Mouse (Mus musculus): Measurements from ENCODE around the gene Stard13. TPM values are rescaled to one million over a fixed set of nuclear protein-coding genes. Genes with fewer than 3 reads are reported as not detected.
A peak's percentile ranks its signal among the peaks of the same experiment; 100 is the strongest.

Stard13 gene
- total and polyA plus RNA-seq, 2 experiments from 2014 or later: 2.6 to 19.2 TPM

DNA sequence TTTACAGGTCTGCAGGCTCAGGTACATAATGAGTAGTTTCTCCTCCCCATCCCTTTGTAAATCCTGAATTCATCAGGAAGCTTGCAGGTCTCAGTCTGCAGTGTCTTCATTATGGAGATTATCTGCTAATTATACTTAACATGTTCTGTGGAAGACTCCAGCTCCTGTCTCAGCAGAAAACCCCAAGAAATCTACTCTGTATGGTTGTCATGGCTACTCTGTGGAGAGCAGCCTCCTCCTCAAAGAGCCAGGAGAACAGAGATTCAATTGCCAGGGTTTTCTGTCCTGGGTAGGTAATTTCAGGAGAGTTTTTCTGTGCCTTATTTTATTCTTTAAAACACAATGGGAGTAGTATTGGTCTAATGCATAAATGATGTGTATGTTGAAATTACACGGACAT is 210.7 kb downstream of the Stard13 start:
- Histone ChIP-seq H3K4me2 (ENCODE audit: low read depth) (peak overlapping the region; percentile 27), H3K4me1 (ENCODE audit: insufficient read depth) (peaks cover 19% of the 10 kb centered on the region), H3K9me3 (ENCODE audit: low read length) (no peaks in the 10 kb centered on the region), H3K27me3 (ENCODE audit: insufficient read depth, low read length) (no peaks in the 10 kb centered on the region), H3K9ac (0 out of 2 replicates have a peak overlapping the region, but pooled peaks have one; percentile 25), H3K27ac (ENCODE audit: low read depth, low read length) (peak overlapping the region; percentile 57), H3K4me3 (ENCODE audit: low read depth, low read length) (no peak overlapping the region), H3K36me3 (ENCODE audit: insufficient read depth) (no peaks in the 10 kb centered on the region)
- no peak for TF ChIP-seq CTCF (IDR thresholded peaks at IDR 0.05; ENCODE audit: low read depth)
- WGBS: 5% methylated on average over 1 of the region's 1 CpGs
- ATAC-seq (peak; percentile 90), DNase-seq (peak; percentile 60)

GRCm38 (mm10) chr5:151022026-151022425 is 211.6 kb downstream of the Stard13 start:
- Histone ChIP-seq H3K27me3 (ENCODE audit: insufficient read depth, low read length) (no peaks in the 10 kb centered on the region), H3K4me1 (ENCODE audit: insufficient read depth) (peaks cover 19% of the 10 kb centered on the region), H3K36me3 (ENCODE audit: insufficient read depth) (no peaks in the 10 kb centered on the region), H3K27ac (ENCODE audit: low read depth, low read length) (no peak overlapping the region), H3K4me2 (ENCODE audit: low read depth) (no peak overlapping the region), H3K9me3 (ENCODE audit: low read length) (no peaks in the 10 kb centered on the region), H3K9ac (no peak overlapping the region), H3K4me3 (ENCODE audit: low read depth, low read length) (no peak overlapping the region)
- 86% methylated on average over 7 of the region's 7 CpGs for WGBS
- ATAC-seq (no peak), DNase-seq (no peak)
- TF ChIP-seq CTCF (IDR thresholded peaks at IDR 0.05; ENCODE audit: low read depth): no peak

- Histone ChIP-seq H3K4me1 (ENCODE audit: insufficient read depth) (peaks cover 19% of the 10 kb centered on the region), H3K4me3 (ENCODE audit: low read depth, low read length) (no peak overlapping the region), H3K9ac (no peak overlapping the region), H3K4me2 (ENCODE audit: low read depth) (no peak overlapping the region), H3K27ac (ENCODE audit: low read depth, low read length) (no peak overlapping the region), H3K27me3 (ENCODE audit: insufficient read depth, low read length) (no peaks in the 10 kb centered on the region), H3K36me3 (ENCODE audit: insufficient read depth) (no peaks in the 10 kb centered on the region), H3K9me3 (ENCODE audit: low read length) (no peaks in the 10 kb centered on the region)
- DNase-seq: no peak
- no peak for ATAC-seq
- TF ChIP-seq CTCF (IDR thresholded peaks at IDR 0.05; ENCODE audit: low read depth): no peak
- WGBS: 78% methylated on average over 14 of the region's 14 CpGs
Measured at GRCm38 (mm10) chr5:151020831-151021230, 212.8 kb downstream of the Stard13 start.

DNA sequence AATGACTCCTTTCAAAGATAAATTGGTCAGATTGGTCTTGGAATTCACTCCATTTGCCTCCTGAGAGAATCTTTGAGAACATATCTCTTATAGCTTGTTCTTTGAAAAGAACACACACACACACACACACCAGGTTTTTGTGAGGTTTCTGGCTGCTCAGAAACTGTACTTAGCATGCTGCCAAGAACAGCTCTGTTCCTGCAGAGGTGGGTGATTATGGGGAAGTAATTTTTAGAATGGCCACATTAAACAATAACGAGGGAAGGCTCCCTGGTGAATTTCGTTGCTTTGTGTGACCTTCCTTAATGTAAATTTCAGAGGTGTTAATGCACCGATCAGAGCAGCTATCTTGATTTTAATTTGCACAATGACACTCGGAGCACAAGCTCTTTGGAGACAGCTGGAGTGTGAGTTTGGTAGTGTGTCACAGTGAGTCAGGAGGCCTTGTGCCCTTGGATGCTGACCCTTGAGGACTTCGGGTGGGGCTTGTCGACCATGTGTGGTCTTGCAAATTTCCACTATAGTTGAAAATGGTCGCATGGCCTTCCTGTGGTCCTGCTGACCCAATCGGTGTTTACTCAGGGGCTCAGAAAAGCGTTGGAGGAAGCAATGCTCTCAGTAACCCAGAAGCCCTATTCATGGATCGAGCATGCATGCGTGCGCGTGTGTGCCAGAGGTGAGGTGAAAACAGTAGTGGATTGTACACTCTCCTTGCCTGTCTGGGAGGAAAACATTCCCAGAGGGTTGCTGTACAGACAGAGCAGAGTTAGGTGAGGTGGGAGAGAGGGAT is 213.4 kb downstream of the Stard13 start:
- Histone ChIP-seq H3K4me1 (ENCODE audit: insufficient read depth) (peaks cover 19% of the 10 kb centered on the region), H3K36me3 (ENCODE audit: insufficient read depth) (no peaks in the 10 kb centered on the region), H3K4me3 (ENCODE audit: low read depth, low read length) (no peak overlapping the region), H3K4me2 (ENCODE audit: low read depth) (no peak overlapping the region), H3K9me3 (ENCODE audit: low read length) (no peaks in the 10 kb centered on the region), H3K27me3 (ENCODE audit: insufficient read depth, low read length) (no peaks in the 10 kb centered on the region), H3K27ac (ENCODE audit: low read depth, low read length) (no peak overlapping the region), H3K9ac (no peak overlapping the region)
- no peak for TF ChIP-seq CTCF (IDR thresholded peaks at IDR 0.05; ENCODE audit: low read depth)
- ATAC-seq (no peak), DNase-seq (no peak)
- WGBS: 58% methylated on average over 13 of the region's 13 CpGs

DNA sequence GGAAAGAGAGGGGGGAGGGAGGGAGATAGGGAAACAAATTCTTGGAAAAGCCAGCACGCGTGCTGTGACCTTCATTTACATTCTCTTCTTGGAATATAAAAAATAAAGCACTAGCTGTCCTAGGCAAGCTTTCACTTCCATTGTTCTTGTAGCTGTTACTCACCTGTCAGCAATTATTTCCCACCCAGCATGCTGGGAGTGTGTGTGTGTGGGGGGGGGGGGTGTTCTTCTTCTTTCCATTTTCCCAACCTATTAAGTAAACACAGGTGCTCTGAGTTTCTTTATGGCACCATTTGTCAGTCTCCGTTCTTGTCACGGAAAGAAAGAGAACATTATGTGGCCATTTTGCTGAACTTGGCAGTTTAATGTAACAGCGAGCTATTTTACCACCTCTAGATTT is 214.7 kb downstream of the Stard13 start:
- Histone ChIP-seq H3K4me1 (ENCODE audit: insufficient read depth) (peaks cover 19% of the 10 kb centered on the region), H3K9me3 (ENCODE audit: low read length) (no peaks in the 10 kb centered on the region), H3K9ac (no peak overlapping the region), H3K4me3 (ENCODE audit: low read depth, low read length) (no peak overlapping the region), H3K4me2 (ENCODE audit: low read depth) (no peak overlapping the region), H3K36me3 (ENCODE audit: insufficient read depth) (no peaks in the 10 kb centered on the region), H3K27me3 (ENCODE audit: insufficient read depth, low read length) (no peaks in the 10 kb centered on the region), H3K27ac (ENCODE audit: low read depth, low read length) (no peak overlapping the region)
- no peak for ATAC-seq
- whole genome bisulfite sequencing: 56% methylated on average over 5 of the region's 5 CpGs
- no peak for DNase-seq
- TF ChIP-seq CTCF (IDR thresholded peaks at IDR 0.05; ENCODE audit: low read depth): no peak

DNA sequence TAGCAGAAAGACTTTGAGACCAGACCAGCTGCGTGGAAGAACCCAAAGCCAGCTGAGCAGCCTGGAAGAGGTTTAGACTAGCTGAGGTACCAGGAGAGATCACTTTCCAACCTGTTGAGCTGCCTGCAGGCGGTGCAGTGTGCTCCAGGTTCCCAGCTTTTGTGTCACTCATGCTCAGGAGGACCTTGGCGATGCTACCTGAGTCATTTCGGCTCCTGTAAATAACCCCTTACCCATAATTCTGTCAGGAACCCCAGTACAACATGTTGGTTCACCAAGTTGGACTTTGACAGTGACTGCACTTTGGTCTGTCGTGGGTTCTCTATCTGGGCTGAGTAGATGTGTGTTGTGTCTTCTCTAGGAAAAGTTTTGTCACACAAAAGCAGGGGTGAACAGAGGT is 215.2 kb downstream of the Stard13 start:
- WGBS: 76% methylated on average over 5 of the region's 5 CpGs
- H3K9ac ChIP-seq: no peak overlapping the region
- no peak overlapping the region for H3K27ac ChIP-seq (ENCODE audit: low read depth, low read length)
- no peaks in the 10 kb centered on the region for H3K9me3 ChIP-seq (ENCODE audit: low read length)
- ATAC-seq: no peak
- H3K27me3 ChIP-seq (ENCODE audit: insufficient read depth, low read length): no peaks in the 10 kb centered on the region
- H3K4me1 ChIP-seq (ENCODE audit: insufficient read depth): peaks cover 19% of the 10 kb centered on the region
- no peak overlapping the region for H3K4me2 ChIP-seq (ENCODE audit: low read depth)
- H3K36me3 ChIP-seq (ENCODE audit: insufficient read depth): no peaks in the 10 kb centered on the region
- no peak for TF ChIP-seq CTCF (IDR thresholded peaks at IDR 0.05; ENCODE audit: low read depth)
- H3K4me3 ChIP-seq (ENCODE audit: low read depth, low read length): no peak overlapping the region
- no peak for DNase-seq

DNA sequence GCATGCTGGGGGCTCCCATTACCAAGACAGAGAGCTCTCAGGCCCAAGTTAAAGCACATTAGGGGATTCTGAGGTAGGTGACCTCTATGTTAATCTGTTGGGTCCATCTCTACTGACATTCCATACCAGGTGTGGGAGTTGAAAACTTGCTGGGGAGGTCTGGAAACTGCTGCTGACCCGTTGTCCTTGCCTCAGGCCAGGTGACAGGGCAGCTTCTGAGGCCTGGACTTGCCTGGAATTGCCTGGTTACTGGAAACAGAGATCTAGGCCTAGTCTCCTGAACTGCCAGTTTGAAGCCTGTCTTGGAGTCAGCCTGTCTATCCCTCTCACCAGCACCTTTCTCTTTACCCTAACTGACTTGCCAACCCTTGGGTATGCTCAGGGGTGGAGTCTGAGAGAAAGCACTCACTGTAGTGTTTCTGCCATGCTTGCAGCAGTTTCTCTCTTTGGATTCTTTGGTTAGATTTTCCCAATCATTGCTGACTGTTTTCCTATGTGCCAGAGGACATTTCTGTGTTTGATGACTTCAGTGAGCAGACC is 229.3 kb downstream of the Stard13 start:
- Histone ChIP-seq H3K9ac (no peak overlapping the region), H3K4me2 (ENCODE audit: low read depth) (no peak overlapping the region), H3K4me1 (ENCODE audit: insufficient read depth) (no peaks in the 10 kb centered on the region), H3K36me3 (ENCODE audit: insufficient read depth) (no peaks in the 10 kb centered on the region), H3K27ac (ENCODE audit: low read depth, low read length) (no peak overlapping the region), H3K27me3 (ENCODE audit: insufficient read depth, low read length) (no peaks in the 10 kb centered on the region), H3K9me3 (ENCODE audit: low read length) (no peaks in the 10 kb centered on the region), H3K4me3 (ENCODE audit: low read depth, low read length) (no peak overlapping the region)
- no peak for DNase-seq
- 88% methylated on average over 1 of the region's 1 CpGs for WGBS
- no peak for ATAC-seq
- TF ChIP-seq CTCF (IDR thresholded peaks at IDR 0.05; ENCODE audit: low read depth): no peak

All from forebrain, postnatal 0 days (tissue).